ENCODE assay signal across 14 mouse cellular contexts in the genomic region with DNA sequence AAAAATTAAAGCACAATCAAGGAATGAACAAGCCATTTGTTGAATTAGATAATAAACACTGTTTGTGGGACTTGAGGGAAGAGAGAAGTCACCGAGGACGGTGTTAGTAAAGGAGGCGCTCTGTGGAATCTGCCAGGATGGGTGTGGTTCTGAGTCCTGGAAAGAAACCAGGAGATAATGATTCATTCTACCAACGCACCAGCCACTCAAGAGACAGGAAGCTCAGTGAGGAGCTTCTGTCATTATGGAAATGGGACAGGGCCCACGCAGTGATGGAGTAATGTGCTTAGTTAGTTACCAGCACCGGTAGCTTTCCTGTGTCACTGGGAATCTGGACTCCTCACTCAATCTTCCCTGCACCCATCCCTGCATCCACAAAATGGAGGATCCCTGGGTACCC. TPM values are rescaled to one million over a fixed set of nuclear protein-coding genes. Genes with fewer than 3 reads are reported as not detected.
DNase-seq lines count a peak whose midpoint lies in the region; ATAC-seq lines count a peak whose summit lies in the region.
"Had no signal": no experiment of that assay in that cellular context is flagged by ENCODE, and none has a peak within 500 bp of the region (broad histone marks: within the 10 kb centered on the region; RNA-seq: fewer than 3 reads in every experiment).

No protein-coding gene starts in this region.

- peak; percentile 22 for DNase-seq in heart, postnatal 4 days
- DNase-seq in heart, adult 18-20 months: no peak
- DNase-seq in right cerebral cortex, adult 2 months (ENCODE audit: low spot score in 2 of 2): peak; percentile 67
- no peak for DNase-seq in right cerebral cortex, postnatal 4 days
- peak; percentile 77 for DNase-seq in layer of hippocampus, adult 9-11 months
- peak; percentile 77 for DNase-seq in telencephalon, adult 2 months (ENCODE audit: low read depth, low spot score)
- no peak for DNase-seq in urinary bladder, postnatal 36 days (ENCODE audit: low spot score in 2 of 2)
- DNase-seq: kidney, adult 11 months; retina, postnatal 1 day had no signal

- no peak for ATAC-seq in CD4-positive, CD25-positive, alpha-beta regulatory T cell, adult 4 months

RNA-seq across cellular contexts. Expression of a gene that starts 19.3 kb away (rescaled TPM):
- 1 to 10 TPM; 2.1 to 2.5 TPM for total RNA-seq in heart, postnatal 4 days (2021)
- total RNA-seq in heart, adult 18-20 months (2021): under 1 TPM; 0.31 to 0.40 TPM
- polyA plus RNA-seq in CD4-positive, CD25-positive, alpha-beta regulatory T cell, adult 4 months (2017; shearing (Covaris generic)): not detected
- polyA plus RNA-seq: liver, embryonic 14.5 days had no signal

RNA-seq across cellular contexts. Expression of a gene that starts 59.1 kb away (rescaled TPM):
- not detected for total RNA-seq in heart, postnatal 4 days (2021)
- total RNA-seq in heart, adult 18-20 months (2021): not detected
- polyA plus RNA-seq in CD4-positive, CD25-positive, alpha-beta regulatory T cell, adult 4 months (2017; shearing (Covaris generic)): 1 to 10 TPM; 3.1 to 3.5 TPM
- total RNA-seq: left cerebral cortex, adult 8-10 months had no signal
- polyA plus RNA-seq: heart, embryonic 11.5 days; hindbrain, embryonic 11.5 days; liver, embryonic 14.5 days had no signal

Comparison
In these comparisons a context has a peak if more than half of its experiments do, and no peak if none do; other contexts are left out.
1. DNase-seq: peak in heart, postnatal 4 days (single experiment), right cerebral cortex, adult 2 months (2 of 2), layer of hippocampus, adult 9-11 months (single experiment) and telencephalon, adult 2 months (single experiment); none in heart, adult 18-20 months (0 of 2), right cerebral cortex, postnatal 4 days (single experiment) and urinary bladder, postnatal 36 days (0 of 2).